8 mouse cellular contexts compared by ENCODE assay signal in genomic region chr7:63896968-63897468, GRCm38 (mm10). TPM values are rescaled to one million over a fixed set of nuclear protein-coding genes. Genes with fewer than 3 reads are reported as not detected.
A peak's percentile ranks its signal among the peaks of the same experiment; 100 is the strongest.
DNase-seq lines count a peak whose midpoint lies in the region; ATAC-seq lines count a peak whose summit lies in the region.

No protein-coding gene starts in this region.

- ATAC-seq in hindbrain, embryonic 13.5 days (ENCODE audit: low FRiP score): peak; percentile 81

- peak overlapping the region; percentile 70 for H3K9ac ChIP-seq in hindbrain, embryonic 13.5 days

- H3K4me2 ChIP-seq in hindbrain, embryonic 13.5 days: peak overlapping the region; percentile 66

- H3K9me3 ChIP-seq in hindbrain, embryonic 13.5 days: no peaks in the 10 kb centered on the region

- peak overlapping the region; percentile 35 for H3K4me3 ChIP-seq in hindbrain, embryonic 13.5 days

- H3K4me1 ChIP-seq in hindbrain, embryonic 13.5 days (replicated peaks): peaks cover 49% of the 10 kb centered on the region

- DNase-seq in T-cell, adult 2 months (ENCODE audit: low spot score): peak; percentile 74
- peak; percentile 94 for DNase-seq in cerebellum, postnatal 36 days
- DNase-seq in frontal cortex, postnatal 25 days (ENCODE audit: low spot score in 2 of 2): peak; percentile 79
- DNase-seq in layer of hippocampus, postnatal 36 days: peak; percentile 90 to 91
- DNase-seq in lung, postnatal 25 days (ENCODE audit: low spot score): peak; percentile 97
- peak; percentile 52 for DNase-seq in retina, adult 2 months (ENCODE audit: low read depth, low spot score)
- peak; percentile 86 for DNase-seq in thymus, postnatal 25 days

- H3K27ac ChIP-seq in hindbrain, embryonic 13.5 days: peak overlapping the region; percentile 58; the same call in 1 of the 2 replicates

- no peaks in the 10 kb centered on the region for H3K36me3 ChIP-seq in hindbrain, embryonic 13.5 days

- H3K27me3 ChIP-seq in hindbrain, embryonic 13.5 days: no peaks in the 10 kb centered on the region

- WGBS in hindbrain, embryonic 13.5 days: 1% methylated on average over 22 of the region's 22 CpGs

RNA-seq across cellular contexts. Expression of gene E030018B13Rik, which starts 19.6 kb away (rescaled TPM):
- polyA plus RNA-seq in hindbrain, embryonic 13.5 days (2015; fragmentation: Nextera tagmentation; extraction: Ambion mirVana): 0.19 TPM in 1 of 2 replicates, not detected in the other
- total RNA-seq in layer of hippocampus, postnatal 36 days (2021): not detected

RNA-seq across cellular contexts. Expression of gene Klf13, which starts 41.7 kb away (rescaled TPM):
- polyA plus RNA-seq in hindbrain, embryonic 13.5 days (2015; fragmentation: Nextera tagmentation; extraction: Ambion mirVana): 25.7 and 26.9 TPM in 2 replicates
- total RNA-seq in layer of hippocampus, postnatal 36 days (2021): 100 to 1,000 TPM; 189 to 211 TPM

Comparison
In these comparisons a context has a peak if more than half of its experiments do, and no peak if none do; other contexts are left out.
1. Peak in every context shown above with its lines: DNase-seq, ATAC-seq, H3K4me3 ChIP-seq and H3K27ac ChIP-seq.